Mouse (Mus musculus) midbrain, embryonic 15.5 days (tissue): ENCODE measurements around the gene Cnn3. TPM values are rescaled to one million over a fixed set of nuclear protein-coding genes. Genes with fewer than 3 reads are reported as not detected.

Experiments
- ATAC-seq: fragments of 200-750 bp; cut with Nextera tagmentation; replicated peaks from 2 replicates; pipeline ENCODE4 v1.8.0; 2017; ENCODE audit warnings: moderate TSS enrichment
- H3K27ac ChIP-seq: fragments of 300-500 bp; sonication (generic); 2 replicates; pipeline ENCODE4 v1.5.1; 2015; ENCODE audit warnings: mild to moderate bottlenecking, inconsistent platforms
- H3K27me3 ChIP-seq: fragments of 300-500 bp; sonication (generic); replicated peaks from 2 replicates; pipeline ENCODE4 v1.6.1; 2015; ENCODE audit warnings: inconsistent platforms
- H3K36me3 ChIP-seq: fragments of 300-500 bp; sonication (generic); replicated peaks from 2 replicates; pipeline ENCODE4 v1.6.1; 2015; ENCODE audit warnings: inconsistent platforms
- H3K4me1 ChIP-seq: fragments of 300-500 bp; sonication (generic); 2 replicates; pipeline ENCODE4 v1.6.1; 2015; ENCODE audit warnings: inconsistent platforms
- H3K4me2 ChIP-seq: fragments of 300-500 bp; sonication (generic); 2 replicates; pipeline ENCODE4 v1.6.1; 2015; ENCODE audit warnings: inconsistent platforms, mild to moderate bottlenecking, moderate library complexity
- H3K4me3 ChIP-seq: fragments of 300-500 bp; sonication (generic); 2 replicates; pipeline ENCODE4 v1.5.1; 2015; ENCODE audit warnings: mild to moderate bottlenecking, inconsistent platforms
- H3K9ac ChIP-seq: fragments of 300-500 bp; sonication (generic); 2 replicates; pipeline ENCODE4 v1.6.1; 2015; ENCODE audit warnings: mild to moderate bottlenecking, inconsistent platforms
- H3K9me3 ChIP-seq: fragments of 300-500 bp; sonication (generic); 2 replicates; pipeline ENCODE4 v1.6.1; 2016; ENCODE audit warnings: inconsistent platforms
- WGBS: fragments of 180-500 bp; shearing (Covaris S2); methylation state at CpG from one replicate; pipeline ENCODE4 v1.1.7; 2015; ENCODE audit warnings: mixed read lengths; 5-methylcytosine and 5-hydroxymethylcytosine counted together
- polyA plus RNA-seq: library from polyadenylated mRNA; unstranded; fragments of >200 nt; fragmentation: Nextera tagmentation; extraction: Ambion mirVana; gene quantifications from 2 replicates; pipeline ENCODE4 v1.2.1, GENCODE M21; 2015

The Cnn3 gene
- polyA plus RNA-seq, 1 experiment from 2014 or later, result 369 TPM

- under 1% methylated on average over 91 of the region's 93 CpGs for WGBS
- H3K4me3 ChIP-seq, result peak overlapping the region; percentile 68
- H3K27ac ChIP-seq, result peak overlapping the region; percentile 93
- H3K36me3 ChIP-seq, result no peaks in the 10 kb centered on the region
- ATAC-seq, result peak; percentile 75
- H3K4me1 ChIP-seq, result peaks cover 37% of the 10 kb centered on the region
- peak overlapping the region; percentile 72 for H3K4me2 ChIP-seq
- H3K9me3 ChIP-seq, result no peaks in the 10 kb centered on the region
- peak overlapping the region; percentile 90 for H3K9ac ChIP-seq
- H3K27me3 ChIP-seq, result no peaks in the 10 kb centered on the region
Observed at GRCm38 (mm10) chr3:121426621-121427519, 573 bp downstream of the Cnn3 start.

- peak overlapping the region; percentile 68 for H3K4me3 ChIP-seq
- peak overlapping the region; percentile 72 for H3K4me2 ChIP-seq
- peak overlapping the region; percentile 93 for H3K27ac ChIP-seq
- peak overlapping the region; percentile 90 for H3K9ac ChIP-seq
- no peaks in the 10 kb centered on the region for H3K9me3 ChIP-seq
- peak; percentile 67 for ATAC-seq
- no peaks in the 10 kb centered on the region for H3K36me3 ChIP-seq
- under 1% methylated on average over 13 of the region's 13 CpGs for WGBS
- H3K4me1 ChIP-seq, result peaks cover 44% of the 10 kb centered on the region
- no peaks in the 10 kb centered on the region for H3K27me3 ChIP-seq
Observed at GRCm38 (mm10) chr3:121427520-121427908, 1.2 kb downstream of the Cnn3 start.

GRCm38 (mm10) chr3:121428230-121428629 lies 1.9 kb downstream of the Cnn3 start:
- peak overlapping the region; percentile 90 for H3K9ac ChIP-seq
- peak overlapping the region; percentile 93 for H3K27ac ChIP-seq
- peak overlapping the region; percentile 68 for H3K4me3 ChIP-seq
- H3K4me1 ChIP-seq, result peaks cover 44% of the 10 kb centered on the region
- H3K9me3 ChIP-seq, result no peaks in the 10 kb centered on the region
- no peaks in the 10 kb centered on the region for H3K27me3 ChIP-seq
- WGBS, result 7% methylated on average over 8 of the region's 8 CpGs
- H3K36me3 ChIP-seq, result no peaks in the 10 kb centered on the region
- H3K4me2 ChIP-seq, result peak overlapping the region; percentile 72
- no peak for ATAC-seq

GRCm38 (mm10) chr3:121428696-121429259 lies 2.5 kb downstream of the Cnn3 start:
- peaks cover 49% of the 10 kb centered on the region for H3K4me1 ChIP-seq
- 43% methylated on average over 11 of the region's 11 CpGs for WGBS
- peak overlapping the region; percentile 72 for H3K4me2 ChIP-seq
- no peaks in the 10 kb centered on the region for H3K27me3 ChIP-seq
- H3K9me3 ChIP-seq, result no peaks in the 10 kb centered on the region
- H3K36me3 ChIP-seq, result no peaks in the 10 kb centered on the region
- H3K9ac ChIP-seq, result peak overlapping the region; percentile 90; the same call in 1 of the 2 replicates
- H3K4me3 ChIP-seq, result peak overlapping the region; percentile 68
- no peak overlapping the region for H3K27ac ChIP-seq
- no peak for ATAC-seq

- ATAC-seq, result no peak
- H3K36me3 ChIP-seq, result no peaks in the 10 kb centered on the region
- no peaks in the 10 kb centered on the region for H3K27me3 ChIP-seq
- H3K9ac ChIP-seq, result no peak overlapping the region
- H3K27ac ChIP-seq, result no peak overlapping the region
- 15% methylated on average over 3 of the region's 3 CpGs for WGBS
- peak overlapping the region; percentile 72 for H3K4me2 ChIP-seq
- H3K4me1 ChIP-seq, result peaks cover 55% of the 10 kb centered on the region
- no peaks in the 10 kb centered on the region for H3K9me3 ChIP-seq
- H3K4me3 ChIP-seq, result peak overlapping the region; percentile 68
Observed at GRCm38 (mm10) chr3:121429469-121429868, 3.2 kb downstream of the Cnn3 start.

- no peaks in the 10 kb centered on the region for H3K9me3 ChIP-seq
- peaks cover 63% of the 10 kb centered on the region for H3K4me1 ChIP-seq
- no peaks in the 10 kb centered on the region for H3K27me3 ChIP-seq
- H3K27ac ChIP-seq, result no peak overlapping the region
- 20% methylated on average over 7 of the region's 7 CpGs for WGBS
- no peak overlapping the region for H3K4me3 ChIP-seq
- ATAC-seq, result no peak
- H3K4me2 ChIP-seq, result peak overlapping the region; percentile 72
- no peaks in the 10 kb centered on the region for H3K36me3 ChIP-seq
- H3K9ac ChIP-seq, result no peak overlapping the region
Observed at GRCm38 (mm10) chr3:121430289-121430936, 4.1 kb downstream of the Cnn3 start.

GRCm38 (mm10) chr3:121433359-121433758 lies 7.1 kb downstream of the Cnn3 start:
- Histone ChIP-seq H3K9me3 (no peaks in the 10 kb centered on the region), H3K4me1 (peaks cover 59% of the 10 kb centered on the region), H3K4me3 (no peak overlapping the region), H3K36me3 (no peaks in the 10 kb centered on the region), H3K9ac (no peak overlapping the region), H3K27me3 (no peaks in the 10 kb centered on the region), H3K4me2 (no peak overlapping the region), H3K27ac (peak overlapping the region; percentile 36; the same call in 1 of the 2 replicates)
- WGBS, result 79% methylated on average over 6 of the region's 6 CpGs
- no peak for ATAC-seq

GRCm38 (mm10) chr3:121433968-121434533 lies 7.8 kb downstream of the Cnn3 start:
- WGBS, result 50% methylated on average over 8 of the region's 8 CpGs
- H3K27ac ChIP-seq, result peak overlapping the region; percentile 36; the same call in 1 of the 2 replicates
- H3K9me3 ChIP-seq, result no peaks in the 10 kb centered on the region
- H3K4me2 ChIP-seq, result no peak overlapping the region
- no peaks in the 10 kb centered on the region for H3K27me3 ChIP-seq
- ATAC-seq, result no peak
- H3K9ac ChIP-seq, result no peak overlapping the region
- peaks cover 52% of the 10 kb centered on the region for H3K4me1 ChIP-seq
- no peaks in the 10 kb centered on the region for H3K36me3 ChIP-seq
- no peak overlapping the region for H3K4me3 ChIP-seq

- WGBS, result 73% methylated on average over 5 of the region's 5 CpGs
- H3K36me3 ChIP-seq, result no peaks in the 10 kb centered on the region
- H3K9me3 ChIP-seq, result no peaks in the 10 kb centered on the region
- H3K4me2 ChIP-seq, result peak overlapping the region; percentile 7; the same call in 1 of the 2 replicates
- no peak overlapping the region for H3K9ac ChIP-seq
- no peak for ATAC-seq
- no peak overlapping the region for H3K27ac ChIP-seq
- no peaks in the 10 kb centered on the region for H3K27me3 ChIP-seq
- H3K4me3 ChIP-seq, result no peak overlapping the region
- H3K4me1 ChIP-seq, result peaks cover 39% of the 10 kb centered on the region
Observed at GRCm38 (mm10) chr3:121435296-121435695, 9.0 kb downstream of the Cnn3 start.

GRCm38 (mm10) chr3:121437070-121437469 lies 10.8 kb downstream of the Cnn3 start:
- 84% methylated on average over 7 of the region's 7 CpGs for WGBS
- Histone ChIP-seq H3K4me3 (no peak overlapping the region), H3K4me2 (no peak overlapping the region), H3K4me1 (peaks cover 30% of the 10 kb centered on the region), H3K9ac (no peak overlapping the region), H3K27ac (no peak overlapping the region), H3K9me3 (no peaks in the 10 kb centered on the region), H3K27me3 (no peaks in the 10 kb centered on the region), H3K36me3 (no peaks in the 10 kb centered on the region)
- ATAC-seq, result no peak

GRCm38 (mm10) chr3:121437996-121438395 lies 11.7 kb downstream of the Cnn3 start:
- Histone ChIP-seq H3K4me1 (peaks cover 25% of the 10 kb centered on the region), H3K4me3 (no peak overlapping the region), H3K27me3 (no peaks in the 10 kb centered on the region), H3K36me3 (no peaks in the 10 kb centered on the region), H3K4me2 (no peak overlapping the region), H3K9me3 (no peaks in the 10 kb centered on the region), H3K9ac (no peak overlapping the region), H3K27ac (no peak overlapping the region)
- 68% methylated on average over 7 of the region's 7 CpGs for WGBS
- ATAC-seq, result 0 out of 2 replicates have a peak, but pooled peaks have one; percentile 8

GRCm38 (mm10) chr3:121439623-121440161 lies 13.4 kb downstream of the Cnn3 start:
- ATAC-seq, result no peak
- Histone ChIP-seq H3K4me1 (peaks cover 16% of the 10 kb centered on the region; the same call in 1 of the 2 replicates), H3K36me3 (no peaks in the 10 kb centered on the region)

More at GRCm38 (mm10) chr3:121439623-121440161, 13.4 kb downstream of the Cnn3 start:
- Histone ChIP-seq H3K4me2 (no peak overlapping the region), H3K27me3 (no peaks in the 10 kb centered on the region), H3K9me3 (no peaks in the 10 kb centered on the region), H3K9ac (no peak overlapping the region), H3K4me3 (no peak overlapping the region), H3K27ac (no peak overlapping the region)
- WGBS, result 82% methylated on average over 11 of the region's 11 CpGs
